Mouse (Mus musculus): ENCODE data around the gene Brpf1. TPM values are rescaled to one million over a fixed set of nuclear protein-coding genes. Genes with fewer than 3 reads are reported as not detected.
"Not testable (repeated sequence)": the region's sequence is repeated elsewhere in the genome, so short reads cannot be mapped to it uniquely, and the experiment has no call there.

Brpf1 gene
- total RNA-seq, 2 experiments from 2014 or later, result 9.7 to 9.8 TPM

GRCm38 (mm10) chr6:113306322-113306985 lies 483 bp upstream of the Brpf1 start:
- DNase-seq (ENCODE audit: low spot score), result peak; percentile 100

DNA sequence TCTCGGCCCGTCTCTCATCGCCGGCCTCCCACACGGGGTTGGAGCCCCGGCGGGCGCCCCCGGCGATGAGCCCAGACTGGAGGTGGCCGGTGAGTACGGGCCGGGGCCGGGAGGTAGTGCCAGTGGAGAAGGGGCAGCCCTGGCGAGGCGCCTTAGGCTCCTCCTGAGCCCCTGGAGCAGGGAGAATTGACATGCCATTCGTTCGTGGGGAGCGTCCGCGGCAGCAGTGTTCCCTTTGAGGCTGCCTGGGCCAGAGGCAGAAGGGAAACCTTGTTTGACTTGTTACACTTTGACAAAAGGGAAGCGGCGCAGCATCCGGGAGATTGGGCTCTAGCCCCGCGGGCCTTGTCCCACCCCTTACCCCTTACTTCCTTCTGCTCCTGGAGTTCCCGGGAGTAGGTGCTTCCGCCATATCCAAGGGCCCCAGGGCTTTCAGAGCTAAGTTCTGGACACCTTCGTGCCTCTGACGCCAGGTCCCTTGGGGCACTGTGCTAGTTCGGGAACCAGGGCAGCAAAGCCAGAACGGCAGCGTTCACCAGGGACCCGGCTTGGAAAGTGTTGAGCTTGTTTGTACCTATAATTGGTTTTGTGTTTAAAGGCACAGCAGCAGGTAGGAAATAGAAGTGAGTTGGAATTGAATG lies 664 bp downstream of the Brpf1 start:
- DNase-seq (ENCODE audit: low spot score), result peak; percentile 27

GRCm38 (mm10) chr6:113308141-113308540 lies 1.2 kb downstream of the Brpf1 start:
- DNase-seq (ENCODE audit: low spot score), result no peak

- no peak for DNase-seq (ENCODE audit: low spot score)
Measured at GRCm38 (mm10) chr6:113315972-113316371, 9.0 kb downstream of the Brpf1 start.

DNA sequence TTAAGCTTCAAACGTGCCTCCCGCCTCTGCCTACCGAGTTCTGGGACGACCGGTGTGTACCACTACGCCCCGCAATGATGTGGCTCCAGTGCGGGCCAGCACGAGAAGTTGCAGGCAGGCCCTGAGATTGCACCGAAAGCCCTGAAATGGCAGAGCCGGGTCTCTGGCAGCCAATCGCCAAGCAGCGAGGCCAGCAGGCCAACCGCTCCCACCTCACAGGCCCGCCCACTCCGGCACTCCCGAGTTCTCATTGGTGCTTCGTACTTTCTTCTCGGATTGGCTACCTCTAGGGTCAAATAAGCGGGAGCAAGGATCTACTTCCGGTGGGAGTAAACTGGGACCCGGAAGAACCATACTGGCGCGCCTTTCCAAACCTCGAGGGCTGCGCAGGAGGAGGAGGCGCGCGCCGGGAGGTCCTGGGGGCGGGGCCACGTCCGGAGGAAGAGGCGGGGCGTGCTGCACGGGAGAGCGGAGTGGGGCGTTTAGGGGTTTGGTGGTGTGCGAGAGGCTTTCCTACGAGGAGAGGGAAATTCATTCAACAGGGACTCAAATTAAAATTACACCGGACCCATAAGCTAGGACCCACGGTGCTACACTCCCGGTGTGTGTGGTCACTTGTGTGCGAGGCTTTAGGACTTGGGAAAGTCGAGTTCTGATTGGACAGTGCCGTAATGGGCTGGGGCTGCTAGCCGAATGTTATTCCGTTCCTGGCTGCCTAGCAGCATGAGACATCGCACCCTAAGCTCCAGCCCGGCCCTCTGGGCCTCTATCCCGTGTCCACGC lies 19.8 kb downstream of the Brpf1 start, which contains the start of gene Ogg1:
TSS of gene Ogg1 (plus strand) at position 440 of the 783 bp plus-strand sequence.
- DNase-seq (ENCODE audit: low spot score), result peak; percentile 99

DNA sequence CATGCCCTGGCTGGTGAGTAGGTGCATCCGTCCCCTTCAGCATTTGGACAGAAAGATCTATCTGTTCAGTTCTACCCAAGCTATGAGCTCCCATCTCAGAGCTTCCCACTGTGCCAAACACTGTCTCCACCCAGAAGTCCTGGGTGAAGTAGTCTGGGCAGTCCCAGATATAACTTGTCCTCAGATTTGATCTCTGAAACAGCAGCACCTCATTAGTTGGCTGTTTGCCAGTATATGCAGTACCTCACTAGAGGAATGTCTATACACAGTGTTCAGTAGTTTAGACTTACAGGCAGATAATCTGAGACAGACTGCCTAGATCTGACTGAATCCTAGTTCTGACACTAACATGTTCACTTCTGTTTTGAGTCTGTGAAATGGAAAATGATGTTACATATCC lies 22.5 kb downstream of the Brpf1 start:
- DNase-seq (ENCODE audit: low spot score), result no peak

DNA sequence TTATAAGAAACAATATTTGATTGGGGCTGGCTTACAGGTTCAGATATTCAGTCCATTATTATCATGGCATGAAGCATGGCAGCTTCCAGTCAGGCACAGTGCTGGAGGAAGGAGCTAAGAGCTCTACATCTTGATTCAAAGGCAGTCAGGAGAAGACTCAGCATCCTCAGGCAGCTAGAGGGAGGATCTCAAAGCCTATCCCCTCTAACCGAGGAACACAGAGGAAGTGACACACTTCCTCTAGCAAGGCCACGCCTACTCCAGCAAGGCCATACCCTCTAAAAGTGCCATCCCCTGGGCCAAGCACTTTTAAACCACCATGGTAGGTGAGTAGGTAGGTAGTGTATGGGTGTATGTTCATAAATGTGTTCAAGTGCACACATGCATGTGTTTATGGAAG lies 23.6 kb downstream of the Brpf1 start:
- DNase-seq (ENCODE audit: low spot score), result no peak

GRCm38 (mm10) chr6:113331721-113332120 lies 24.8 kb downstream of the Brpf1 start:
- DNase-seq (ENCODE audit: low spot score), result no peak

- not testable (repeated sequence) for DNase-seq (ENCODE audit: low spot score)
Measured at GRCm38 (mm10) chr6:113332734-113333133, 25.8 kb downstream of the Brpf1 start.

DNA sequence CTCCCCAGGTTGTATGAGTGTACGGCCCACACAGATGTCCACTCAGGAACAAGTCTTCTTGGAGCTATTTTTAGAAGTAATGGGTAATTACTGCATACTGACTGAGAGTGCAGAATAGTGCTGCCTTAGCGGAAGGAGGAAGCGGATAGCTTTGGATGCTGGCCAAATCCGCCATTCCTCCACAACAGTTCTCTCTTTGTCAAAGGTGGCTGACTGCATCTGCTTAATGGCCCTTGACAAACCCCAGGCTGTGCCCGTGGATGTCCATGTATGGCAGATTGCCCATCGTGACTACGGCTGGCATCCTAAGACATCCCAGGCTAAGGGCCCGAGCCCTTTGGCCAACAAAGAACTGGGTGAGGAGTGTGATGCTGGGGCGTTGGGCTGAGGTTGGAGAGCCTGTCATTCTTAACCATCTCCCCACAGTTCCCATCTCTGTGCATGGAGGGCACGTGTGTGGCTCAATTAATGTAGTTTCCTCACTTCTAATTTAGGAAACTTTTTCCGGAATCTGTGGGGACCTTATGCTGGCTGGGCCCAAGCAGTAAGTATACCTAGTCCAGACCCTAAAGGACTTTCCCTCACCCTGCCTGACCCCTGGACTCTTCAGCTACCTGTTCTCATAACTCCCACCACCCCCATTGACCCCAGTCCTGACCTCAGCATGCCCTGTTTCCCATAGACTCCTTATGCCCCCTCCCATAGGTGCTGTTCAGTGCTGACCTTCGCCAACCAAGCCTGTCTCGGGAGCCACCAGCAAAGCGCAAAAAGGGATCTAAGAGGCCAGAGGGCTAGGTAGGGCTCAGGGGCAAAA lies 26.4 kb downstream of the Brpf1 start:
- DNase-seq (ENCODE audit: low spot score), result no peak

- DNase-seq (ENCODE audit: low spot score), result no peak
Measured at GRCm38 (mm10) chr6:113334216-113334615, 27.3 kb downstream of the Brpf1 start.

DNA sequence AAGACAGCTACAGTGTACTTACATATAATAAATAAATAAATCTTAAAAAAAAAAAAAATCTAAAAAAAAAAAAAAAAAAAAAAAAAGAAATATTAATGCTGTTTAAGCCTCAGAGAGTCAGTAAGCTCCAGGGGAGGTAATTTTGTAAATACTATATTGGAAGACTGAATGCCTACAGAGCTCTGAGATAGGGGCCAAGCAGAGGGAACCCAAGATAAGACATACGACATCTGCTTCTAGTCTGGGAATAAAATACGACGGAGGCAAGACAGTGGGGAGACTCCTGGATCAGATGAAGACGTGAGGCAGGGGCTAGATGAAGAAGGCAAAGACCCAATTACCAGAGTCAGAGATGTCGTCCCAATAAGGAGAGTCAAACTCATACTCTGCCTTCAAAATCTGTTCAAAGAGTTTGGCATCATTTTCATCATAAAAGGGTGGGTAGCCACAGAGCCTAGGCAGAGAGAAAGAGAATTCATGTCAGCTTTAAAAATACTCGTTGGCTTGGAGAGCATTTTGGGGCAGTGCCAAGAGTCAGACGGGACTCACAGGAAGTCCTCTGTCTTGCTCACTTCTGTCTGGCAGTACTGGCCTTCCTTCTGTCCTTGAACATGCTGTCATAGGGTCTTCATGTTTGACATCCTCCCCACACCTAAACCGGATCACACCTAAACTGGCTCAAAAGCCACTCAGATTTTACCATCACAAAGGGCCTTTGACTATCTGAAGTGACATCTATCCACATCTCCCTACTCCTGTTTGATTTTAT lies 30.1 kb downstream of the Brpf1 start:
- DNase-seq (ENCODE audit: low spot score), result no peak

GRCm38 (mm10) chr6:113341574-113341973 lies 34.6 kb downstream of the Brpf1 start:
- no peak for DNase-seq (ENCODE audit: low spot score)

- DNase-seq (ENCODE audit: low spot score), result no peak
Measured at GRCm38 (mm10) chr6:113342297-113342696, 35.4 kb downstream of the Brpf1 start.

DNA sequence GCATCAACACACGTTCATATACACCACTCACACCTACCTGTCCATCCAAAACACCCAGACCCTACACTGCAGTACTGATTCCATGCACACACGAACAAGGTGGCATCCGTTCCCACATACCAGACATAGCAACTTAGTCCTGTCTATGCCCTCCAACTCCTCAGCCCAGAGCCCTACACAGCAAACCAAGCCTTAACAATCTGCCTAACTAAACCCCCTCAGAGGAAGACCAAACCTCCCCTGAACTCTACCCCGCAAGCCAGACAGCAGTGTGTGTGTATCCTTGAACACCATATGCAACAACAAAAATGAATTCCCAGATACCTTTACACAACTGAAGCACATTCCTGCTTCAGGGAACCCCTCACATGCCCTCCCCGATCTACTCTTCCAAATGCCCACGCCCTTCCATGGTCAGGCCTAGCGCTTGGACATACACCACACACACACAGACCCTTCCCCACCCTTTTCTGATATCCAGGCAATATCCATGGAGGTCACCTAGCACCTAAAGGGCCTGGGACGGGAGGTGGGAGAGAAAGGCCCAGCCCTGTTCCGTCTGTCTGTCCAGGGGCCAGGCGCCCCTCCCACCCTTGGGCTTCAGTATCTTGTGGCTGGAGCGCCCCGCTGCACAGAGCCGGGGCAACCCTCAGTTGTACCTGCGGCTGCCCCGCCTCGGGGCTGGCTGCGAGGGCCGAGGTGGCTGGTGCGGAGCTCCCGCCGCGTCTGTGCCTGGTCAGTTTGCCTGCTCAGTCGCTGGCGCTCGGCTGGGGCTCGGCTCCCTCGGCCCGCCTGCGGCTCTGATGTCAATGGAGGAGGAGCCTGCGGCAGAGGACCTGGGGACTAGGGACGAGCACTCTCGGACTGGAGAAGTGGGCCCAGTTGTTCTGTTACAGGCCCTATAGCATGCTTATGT lies 36.5 kb downstream of the Brpf1 start, which contains the start of gene Camk1:
TSS of gene Camk1 (minus strand) at position 808 of the 916 bp plus-strand sequence.
- peak; percentile 87 for DNase-seq (ENCODE audit: low spot score)

- peak; percentile 85 for DNase-seq (ENCODE audit: low spot score)
Measured at GRCm38 (mm10) chr6:113344321-113344720, 37.4 kb downstream of the Brpf1 start.

DNA sequence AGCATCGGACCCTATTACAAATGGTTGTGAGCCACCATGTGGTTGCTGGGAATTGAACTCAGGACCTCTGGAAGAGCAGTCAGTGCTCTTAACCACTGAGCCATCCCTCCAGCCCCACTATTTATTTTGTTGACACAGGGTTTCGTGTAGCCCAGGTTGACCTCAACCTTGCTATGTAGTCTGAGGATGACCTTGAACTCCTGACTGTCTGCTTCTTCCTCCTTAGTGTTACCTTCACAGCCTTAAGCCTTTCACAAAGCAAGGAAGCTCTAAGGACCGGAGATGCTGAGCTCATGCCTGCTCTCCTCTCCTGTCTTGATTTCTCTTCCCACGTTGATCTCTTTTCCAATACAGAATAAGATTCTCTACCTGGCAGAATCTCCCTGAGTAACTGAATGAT lies 40.0 kb downstream of the Brpf1 start:
- DNase-seq (ENCODE audit: low spot score), result no peak

DNA sequence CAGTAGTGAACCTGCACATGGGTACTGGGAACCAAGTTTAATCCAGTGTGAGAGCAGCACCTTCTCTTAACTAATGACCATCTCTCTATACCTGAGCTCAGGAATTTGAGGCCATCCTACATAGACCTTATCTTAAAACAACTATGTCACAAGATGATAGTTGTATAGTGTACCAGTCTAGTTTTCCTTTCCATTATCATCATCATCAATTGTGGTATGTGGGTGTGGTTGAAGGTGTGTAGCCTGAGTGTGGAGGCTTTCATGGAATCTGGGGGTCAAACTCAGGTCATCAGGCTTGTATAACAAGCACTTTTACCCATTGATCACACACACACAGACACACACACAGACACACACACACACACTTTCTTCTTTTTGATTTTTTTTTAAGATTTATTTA lies 43.6 kb downstream of the Brpf1 start:
- no peak for DNase-seq (ENCODE audit: low spot score)

GRCm38 (mm10) chr6:113351161-113351560 lies 44.2 kb downstream of the Brpf1 start:
- no peak for DNase-seq (ENCODE audit: low spot score)

- no peak for DNase-seq (ENCODE audit: low spot score)
Measured at GRCm38 (mm10) chr6:113351653-113352052, 44.7 kb downstream of the Brpf1 start.
